ENCODE assay signal across 18 mouse cellular contexts in the genomic region with DNA sequence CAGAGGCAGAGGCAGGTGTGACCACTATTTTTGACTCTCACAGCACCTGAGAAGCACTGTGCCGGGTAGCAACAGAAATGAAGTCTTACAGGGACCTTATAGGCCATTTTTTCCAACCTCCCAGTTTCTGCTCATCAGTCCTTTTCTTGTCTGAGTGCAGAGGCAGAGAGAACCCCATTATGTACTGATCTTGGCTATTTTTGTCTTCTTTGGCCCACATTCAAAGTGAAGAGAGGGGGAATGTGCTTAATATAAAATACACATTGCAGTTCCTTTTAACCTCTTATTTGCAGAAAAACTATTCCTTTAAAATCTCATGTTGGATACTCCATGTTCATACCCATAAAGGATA.
A peak's percentile ranks its signal among the peaks of the same experiment; 100 is the strongest.
DNase-seq lines count a peak whose midpoint lies in the region; ATAC-seq and TF ChIP-seq lines count a peak whose summit lies in the region.
"Had no signal": no experiment of that assay in that cellular context is flagged by ENCODE, and none has a peak within 500 bp of the region (broad histone marks: within the 10 kb centered on the region; RNA-seq: fewer than 3 reads in every experiment).

No protein-coding gene starts in this region.

- no peaks in the 10 kb centered on the region for H3K36me3 ChIP-seq in heart, embryonic 12.5 days
- H3K36me3 ChIP-seq in kidney, postnatal 0 days (ENCODE audit: insufficient read depth, low read length) = no peaks in the 10 kb centered on the region
- no peaks in the 10 kb centered on the region for H3K36me3 ChIP-seq in midbrain, embryonic 11.5 days (ENCODE audit: control insufficient read depth, insufficient read depth, low read length)
- H3K36me3 ChIP-seq in midbrain, embryonic 13.5 days = no peaks in the 10 kb centered on the region
- H3K36me3 ChIP-seq in intestine, embryonic 16.5 days (ENCODE audit: control insufficient read depth, insufficient read depth, low read length) = no peaks in the 10 kb centered on the region
- H3K36me3 ChIP-seq: embryonic facial prominence, embryonic 12.5 days; forebrain, embryonic 15.5 days; hindbrain, embryonic 15.5 days had no signal

- H3K9ac ChIP-seq in heart, embryonic 12.5 days = peak overlapping the region; percentile 2; the same call in 1 of the 2 replicates
- H3K9ac ChIP-seq in kidney, postnatal 0 days (ENCODE audit: low read depth, low read length) = no peak overlapping the region
- no peak overlapping the region for H3K9ac ChIP-seq in midbrain, embryonic 11.5 days (ENCODE audit: low read length)
- no peak overlapping the region for H3K9ac ChIP-seq in midbrain, embryonic 13.5 days (replicated peaks)
- H3K9ac ChIP-seq in intestine, embryonic 16.5 days (ENCODE audit: low read depth, low read length) = no peak overlapping the region
- H3K9ac ChIP-seq: embryonic facial prominence, embryonic 12.5 days; forebrain, embryonic 15.5 days; hindbrain, embryonic 15.5 days; liver, postnatal 0 days had no signal

- no peak overlapping the region for H3K4me2 ChIP-seq in heart, embryonic 12.5 days
- H3K4me2 ChIP-seq in kidney, postnatal 0 days (ENCODE audit: low read length) = no peak overlapping the region
- H3K4me2 ChIP-seq in midbrain, embryonic 11.5 days = no peak overlapping the region
- no peak overlapping the region for H3K4me2 ChIP-seq in midbrain, embryonic 13.5 days (replicated peaks)
- no peak overlapping the region for H3K4me2 ChIP-seq in intestine, embryonic 16.5 days (ENCODE audit: low read depth, low read length)
- H3K4me2 ChIP-seq: embryonic facial prominence, embryonic 12.5 days; forebrain, embryonic 15.5 days; hindbrain, embryonic 15.5 days had no signal

- ATAC-seq in heart, embryonic 12.5 days (ENCODE audit: insufficient number of reproducible peaks, low FRiP score) = no peak
- ATAC-seq in kidney, postnatal 0 days (replicated peaks; ENCODE audit: low FRiP score, low read depth) = no peak
- ATAC-seq in midbrain, embryonic 11.5 days (ENCODE audit: low FRiP score) = no peak
- no peak for ATAC-seq in midbrain, embryonic 13.5 days
- ATAC-seq in intestine, embryonic 16.5 days = no peak
- ATAC-seq: forebrain, embryonic 15.5 days; liver, postnatal 0 days had no signal

- no peak for DNase-seq in heart, adult 18-20 months
- peak; percentile 37 for DNase-seq in kidney, postnatal 0 days (ENCODE audit: low spot score)
- no peak for DNase-seq in kidney, adult 9 months
- DNase-seq in midbrain, embryonic 11.5 days (ENCODE audit: low spot score, missing footprints) = peak; percentile 10
- no peak for DNase-seq in thymus, postnatal 10 days (ENCODE audit: low spot score in 2 of 2)
- DNase-seq: adrenal gland, postnatal 10 days; B cell, adult 2 months; cerebellum, adult 18-20 months; kidney, adult 18-20 months; kidney, postnatal 25 days; liver; liver, postnatal 0 days had no signal

- WGBS in heart, embryonic 12.5 days = 55% methylated on average over 1 of the region's 1 CpGs
- 69% methylated on average over 1 of the region's 1 CpGs for WGBS in kidney, postnatal 0 days
- WGBS in midbrain, embryonic 11.5 days = 82% methylated on average over 1 of the region's 1 CpGs
- 67% methylated on average over 1 of the region's 1 CpGs for WGBS in midbrain, embryonic 13.5 days
- WGBS in intestine, embryonic 16.5 days = 62% methylated on average over 1 of the region's 1 CpGs

- H3K27me3 ChIP-seq in heart, embryonic 12.5 days (replicated peaks) = no peaks in the 10 kb centered on the region
- no peaks in the 10 kb centered on the region for H3K27me3 ChIP-seq in kidney, postnatal 0 days (ENCODE audit: insufficient read depth, low read length)
- H3K27me3 ChIP-seq in midbrain, embryonic 11.5 days (ENCODE audit: control insufficient read depth, insufficient read depth, low read length) = no peaks in the 10 kb centered on the region
- H3K27me3 ChIP-seq in midbrain, embryonic 13.5 days = no peaks in the 10 kb centered on the region
- H3K27me3 ChIP-seq in intestine, embryonic 16.5 days (replicated peaks; ENCODE audit: control insufficient read depth, insufficient read depth, low read length) = no peaks in the 10 kb centered on the region
- H3K27me3 ChIP-seq: embryonic facial prominence, embryonic 12.5 days; forebrain, embryonic 15.5 days; hindbrain, embryonic 15.5 days had no signal

- no peak for TF ChIP-seq CTCF in kidney, postnatal 0 days (IDR thresholded peaks at IDR 0.05; ENCODE audit: low read depth)

- peaks cover 18% of the 10 kb centered on the region for H3K4me1 ChIP-seq in heart, embryonic 12.5 days (replicated peaks)
- H3K4me1 ChIP-seq in kidney, postnatal 0 days (replicated peaks; ENCODE audit: insufficient read depth, low read length) = peaks cover 2% of the 10 kb centered on the region; the same call in 1 of the 2 replicates
- peaks cover 13% of the 10 kb centered on the region; the same call in 1 of the 2 replicates for H3K4me1 ChIP-seq in midbrain, embryonic 11.5 days (ENCODE audit: control insufficient read depth, insufficient read depth, low read length)
- H3K4me1 ChIP-seq in midbrain, embryonic 13.5 days (replicated peaks) = peaks cover 38% of the 10 kb centered on the region
- H3K4me1 ChIP-seq in intestine, embryonic 16.5 days (ENCODE audit: control insufficient read depth, insufficient read depth, low read length) = peaks cover 2% of the 10 kb centered on the region; the same call in 1 of the 2 replicates

- H3K9me3 ChIP-seq in heart, embryonic 12.5 days (replicated peaks) = no peaks in the 10 kb centered on the region
- H3K9me3 ChIP-seq in kidney, postnatal 0 days (replicated peaks; ENCODE audit: low read length) = no peaks in the 10 kb centered on the region
- no peaks in the 10 kb centered on the region for H3K9me3 ChIP-seq in midbrain, embryonic 11.5 days (ENCODE audit: control insufficient read depth, low read length)
- no peaks in the 10 kb centered on the region for H3K9me3 ChIP-seq in midbrain, embryonic 13.5 days
- no peaks in the 10 kb centered on the region for H3K9me3 ChIP-seq in intestine, embryonic 16.5 days (ENCODE audit: control insufficient read depth, low read length)
- H3K9me3 ChIP-seq: embryonic facial prominence, embryonic 12.5 days; forebrain, embryonic 15.5 days; hindbrain, embryonic 15.5 days had no signal

- H3K27ac ChIP-seq in heart, embryonic 12.5 days (ENCODE audit: poor library complexity, severe bottlenecking) = peak overlapping the region; percentile 72
- H3K27ac ChIP-seq in kidney, postnatal 0 days = no peak overlapping the region
- H3K27ac ChIP-seq in midbrain, embryonic 11.5 days (ENCODE audit: low read depth, low read length) = no peak overlapping the region
- H3K27ac ChIP-seq in midbrain, embryonic 13.5 days = no peak overlapping the region
- peak overlapping the region; percentile 3; the same call in 1 of the 2 replicates for H3K27ac ChIP-seq in intestine, embryonic 16.5 days (ENCODE audit: low read length)
- H3K27ac ChIP-seq: embryonic facial prominence, embryonic 12.5 days; forebrain, embryonic 15.5 days; hindbrain, embryonic 15.5 days had no signal

- no peak overlapping the region for H3K4me3 ChIP-seq in heart, embryonic 12.5 days
- H3K4me3 ChIP-seq in kidney, postnatal 0 days (replicated peaks; ENCODE audit: low read depth, low read length) = no peak overlapping the region
- no peak overlapping the region for H3K4me3 ChIP-seq in midbrain, embryonic 11.5 days (ENCODE audit: low read depth, low read length)
- no peak overlapping the region for H3K4me3 ChIP-seq in midbrain, embryonic 13.5 days (replicated peaks)
- H3K4me3 ChIP-seq in intestine, embryonic 16.5 days (ENCODE audit: low read length) = no peak overlapping the region
- H3K4me3 ChIP-seq: embryonic facial prominence, embryonic 12.5 days; forebrain, embryonic 15.5 days; hindbrain, embryonic 15.5 days had no signal

Comparison
In these comparisons a context has a peak if more than half of its experiments do, and no peak if none do; other contexts are left out.
1. DNase-seq: peak in kidney, postnatal 0 days (single experiment) and midbrain, embryonic 11.5 days (single experiment); none in heart, adult 18-20 months (0 of 2), kidney, adult 9 months (single experiment) and thymus, postnatal 10 days (0 of 2).
2. H3K27ac ChIP-seq: peak in heart, embryonic 12.5 days (single experiment) and intestine, embryonic 16.5 days (single experiment); none in kidney, postnatal 0 days (single experiment), midbrain, embryonic 11.5 days (single experiment) and midbrain, embryonic 13.5 days (single experiment).